Mouse (Mus musculus) Muller cell, postnatal 12 days (primary cell): ENCODE results near the gene Abca7.
"Not testable (repeated sequence)": the region's sequence is repeated elsewhere in the genome, so short reads cannot be mapped to it uniquely, and the experiment has no call there.

Experiments
- DNase-seq: peaks from one replicate; pipeline ENCODE4 v3.0.0-alpha.2; 2015; ENCODE audit errors: inconsistent ontology term

Abca7 gene

GRCm38 (mm10) chr10:79996272-79997033 is at the start of gene Abca7:
Abca7 (plus strand) TSS chr10:79996494.
- peak; percentile 97 for DNase-seq

GRCm38 (mm10) chr10:79946752-79947322 is 49.5 kb upstream of the Abca7 start:
- no peak for DNase-seq

- no peak for DNase-seq
Measured at GRCm38 (mm10) chr10:79947502-79947901, 48.8 kb upstream of the Abca7 start.

DNA sequence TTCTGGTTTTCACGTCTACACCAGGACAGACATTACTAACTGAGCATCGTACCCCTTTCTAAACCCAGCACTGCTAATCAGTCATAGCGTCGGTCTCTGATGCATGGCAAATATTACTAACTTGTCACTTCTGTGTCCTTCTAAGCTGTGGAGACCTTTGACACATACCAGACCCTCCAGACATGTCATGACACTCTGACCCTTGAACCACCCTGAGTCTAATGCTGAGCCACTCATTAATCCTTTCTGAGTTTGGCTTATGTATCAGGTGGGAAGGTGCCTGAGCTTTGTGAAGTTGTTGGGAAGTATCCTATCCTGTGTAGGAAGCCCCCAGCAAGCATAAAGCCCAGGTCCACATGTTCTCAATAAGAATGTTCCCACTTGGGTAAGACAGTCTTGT is 46.4 kb upstream of the Abca7 start:
- no peak for DNase-seq

- no peak for DNase-seq
Measured at GRCm38 (mm10) chr10:79950661-79951060, 45.6 kb upstream of the Abca7 start.

GRCm38 (mm10) chr10:79953946-79954345 is 42.3 kb upstream of the Abca7 start:
- DNase-seq, result no peak

DNA sequence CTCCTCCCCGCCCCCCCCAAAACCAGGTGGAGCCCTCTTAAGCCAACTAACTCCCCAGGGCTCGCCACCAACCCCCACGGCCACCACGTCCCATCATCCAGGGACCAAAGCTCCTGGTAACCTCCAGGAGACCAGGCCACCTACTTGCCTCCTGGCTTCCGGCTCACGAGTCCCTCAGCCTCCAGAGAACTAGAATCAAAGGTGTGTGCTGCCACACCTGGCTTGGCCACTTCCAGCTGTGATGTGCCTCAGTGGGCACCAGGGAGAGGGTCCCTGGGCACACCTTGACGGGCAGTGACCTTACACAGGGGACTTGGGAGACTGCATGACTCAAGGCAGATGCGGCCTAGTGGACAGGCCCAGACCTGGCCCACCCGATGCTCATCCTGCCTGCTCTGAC is 40.6 kb upstream of the Abca7 start:
- DNase-seq, result no peak

DNA sequence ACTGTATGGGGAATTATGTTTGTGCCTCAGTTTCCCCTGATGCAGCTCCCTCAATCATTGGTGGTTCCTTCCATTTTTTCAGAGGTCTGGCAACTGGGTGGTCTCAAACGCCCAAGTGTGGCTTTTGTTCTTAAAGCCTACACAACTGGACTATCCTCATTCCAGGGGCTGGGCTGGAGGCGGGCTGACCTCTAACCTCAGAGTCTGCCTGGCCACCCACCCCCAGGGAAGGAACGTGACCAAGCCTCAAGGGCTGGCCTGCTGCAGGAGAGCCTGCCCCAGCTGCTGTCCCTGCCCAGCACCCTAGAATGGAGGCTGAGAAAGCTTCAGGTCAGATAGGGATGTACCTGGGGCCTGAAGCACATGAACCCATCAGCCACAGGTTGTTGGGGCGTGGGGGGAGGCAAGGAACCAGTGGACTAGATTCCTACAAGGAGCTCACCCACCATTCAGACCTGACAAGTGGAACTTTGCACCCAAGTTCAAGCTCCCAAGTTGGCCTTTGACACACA is 39.6 kb upstream of the Abca7 start:
- no peak for DNase-seq

- DNase-seq, result peak; percentile 81
Measured at GRCm38 (mm10) chr10:79958140-79958816, 38.0 kb upstream of the Abca7 start.

DNA sequence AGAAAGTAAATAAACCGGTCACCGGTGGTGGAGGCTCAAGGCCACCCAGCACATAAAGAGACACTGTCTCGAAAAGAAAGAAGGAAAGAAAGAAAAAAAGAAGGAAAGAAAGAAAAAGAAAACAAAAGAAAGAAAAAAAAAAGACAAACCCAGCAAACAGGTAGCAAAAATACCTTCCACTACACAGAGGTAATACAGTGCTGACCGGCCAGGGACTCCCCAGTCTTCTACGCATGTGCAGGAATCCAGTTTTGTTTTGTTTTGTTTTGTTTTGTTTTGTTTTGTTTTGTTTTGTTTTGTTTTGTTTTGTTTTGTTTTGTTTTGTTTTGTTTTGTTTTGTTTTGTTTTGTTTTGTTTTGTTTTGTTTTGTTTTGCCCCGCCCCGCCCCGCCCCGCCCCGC is 36.9 kb upstream of the Abca7 start:
- DNase-seq, result not testable (repeated sequence)

GRCm38 (mm10) chr10:79959847-79960601 is 36.3 kb upstream of the Abca7 start, which contains the start of gene Wdr18:
Wdr18 (plus strand) TSS chr10:79960152.
- peak; percentile 98 for DNase-seq

- no peak for DNase-seq
Measured at GRCm38 (mm10) chr10:79960671-79961294, 35.5 kb upstream of the Abca7 start.

- no peak for DNase-seq
Measured at GRCm38 (mm10) chr10:79964727-79965126, 31.6 kb upstream of the Abca7 start.

- DNase-seq, result no peak
Measured at GRCm38 (mm10) chr10:79965325-79965724, 31.0 kb upstream of the Abca7 start.

GRCm38 (mm10) chr10:79966886-79967400 is 29.4 kb upstream of the Abca7 start:
- DNase-seq, result no peak

- DNase-seq, result no peak
Measured at GRCm38 (mm10) chr10:79968181-79968580, 28.1 kb upstream of the Abca7 start.

DNA sequence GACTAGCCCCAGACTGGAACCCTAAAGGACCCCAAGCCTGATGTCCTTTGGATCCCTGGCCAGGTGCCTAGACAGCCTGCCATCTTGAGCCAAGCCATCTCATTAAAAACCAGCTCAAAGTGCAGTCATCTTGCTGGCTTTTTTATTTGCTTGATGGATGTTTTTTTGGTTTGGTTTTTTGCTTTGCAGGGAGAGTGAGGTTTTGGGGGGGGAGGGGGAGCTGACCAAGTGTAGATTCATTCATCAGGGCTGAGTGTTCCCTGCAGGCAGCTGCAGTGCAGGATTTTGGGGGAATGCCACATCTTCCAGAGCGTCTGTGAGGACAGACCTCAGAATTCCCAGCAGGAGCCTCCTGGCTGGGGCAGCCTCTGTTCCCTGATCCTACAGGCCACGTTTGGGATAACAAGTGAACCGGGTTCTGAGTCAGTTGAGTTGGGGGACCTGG is 27.1 kb upstream of the Abca7 start:
- DNase-seq, result peak; percentile 59

- no peak for DNase-seq
Measured at GRCm38 (mm10) chr10:79970415-79971182, 25.7 kb upstream of the Abca7 start, which contains the start of gene Grin3b. Grin3b (plus strand) TSS chr10:79970715.

DNA sequence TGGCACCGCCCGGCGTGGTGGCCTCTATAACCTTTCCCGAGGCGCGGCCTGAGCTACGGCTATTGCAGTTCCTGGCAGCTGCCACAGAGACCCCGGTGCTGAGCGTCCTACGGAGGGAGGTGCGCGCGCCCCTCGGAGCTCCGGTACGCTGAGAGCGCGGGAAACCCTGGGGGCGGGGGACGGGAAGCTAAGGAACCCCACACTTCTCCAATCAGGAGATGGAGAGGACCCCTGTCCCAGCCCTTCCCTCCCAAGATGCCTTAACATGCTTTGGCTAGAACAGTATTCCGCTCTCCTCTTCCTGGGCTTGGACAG is 25.2 kb upstream of the Abca7 start:
- no peak for DNase-seq

DNA sequence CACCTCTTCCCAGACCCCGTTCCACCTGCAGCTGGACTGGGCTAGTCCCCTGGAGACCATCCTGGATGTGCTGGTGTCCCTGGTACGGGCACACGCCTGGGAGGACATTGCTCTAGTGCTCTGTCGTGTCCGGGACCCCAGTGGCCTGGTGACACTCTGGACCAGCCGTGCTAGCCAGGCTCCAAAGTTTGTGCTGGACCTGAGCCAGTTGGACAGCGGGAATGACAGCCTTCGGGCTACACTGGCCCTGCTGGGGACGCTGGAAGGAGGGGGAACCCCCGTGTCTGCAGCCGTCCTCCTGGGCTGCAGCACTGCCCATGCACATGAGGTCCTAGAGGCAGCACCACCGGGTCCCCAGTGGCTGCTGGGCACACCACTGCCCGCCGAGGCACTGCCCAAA is 23.5 kb upstream of the Abca7 start:
- no peak for DNase-seq
